Mouse (Mus musculus) hindbrain, embryonic 16.5 days (tissue): Measurements from ENCODE around the gene Svep1. TPM values are rescaled to one million over a fixed set of nuclear protein-coding genes. Genes with fewer than 3 reads are reported as not detected.

Experiments
- ATAC-seq: fragments of 200-750 bp; cut with Nextera tagmentation; 2 replicates; pipeline ENCODE4 v1.8.0; 2017; ENCODE audit warnings: moderate TSS enrichment, moderate library complexity
- H3K27ac ChIP-seq: fragments of 300-500 bp; sonication (generic); 2 replicates; pipeline ENCODE4 v1.5.1; 2014; ENCODE audit warnings: low read depth, mild to moderate bottlenecking, control low read depth, low read length, moderate library complexity
- H3K27me3 ChIP-seq: fragments of 300-500 bp; sonication (generic); replicated peaks from 2 replicates; pipeline ENCODE4 v1.6.1; 2014; ENCODE audit warnings: low read length; ENCODE audit not compliant: control insufficient read depth, insufficient read depth
- H3K36me3 ChIP-seq: fragments of 300-500 bp; sonication (generic); 2 replicates; pipeline ENCODE4 v1.6.1; 2014; ENCODE audit warnings: mild to moderate bottlenecking, low read length, moderate library complexity, mixed read lengths; ENCODE audit not compliant: control insufficient read depth, insufficient read depth
- H3K4me1 ChIP-seq: fragments of 300-500 bp; sonication (generic); 2 replicates; pipeline ENCODE4 v1.6.1; 2014; ENCODE audit warnings: low read depth, low read length; ENCODE audit not compliant: control insufficient read depth, insufficient read depth
- H3K4me2 ChIP-seq: fragments of 300-500 bp; sonication (generic); 2 replicates; pipeline ENCODE4 v1.6.1; 2014; ENCODE audit warnings: mild to moderate bottlenecking, low read length, control low read depth, moderate library complexity
- H3K4me3 ChIP-seq: fragments of 300-500 bp; sonication (generic); 2 replicates; pipeline ENCODE4 v1.5.1; 2014; ENCODE audit warnings: mild to moderate bottlenecking, low read length, control low read depth, moderate library complexity
- H3K9ac ChIP-seq: fragments of 300-500 bp; sonication (generic); 2 replicates; pipeline ENCODE4 v1.6.1; 2014; ENCODE audit warnings: low read depth, mild to moderate bottlenecking, control low read depth, low read length, moderate library complexity
- H3K9me3 ChIP-seq: fragments of 300-500 bp; sonication (generic); 2 replicates; pipeline ENCODE4 v1.6.1; 2014; ENCODE audit warnings: mild to moderate bottlenecking, low read length, moderate library complexity; ENCODE audit not compliant: control insufficient read depth
- WGBS: fragments of 180-500 bp; shearing (Covaris S2); extraction: QIAGEN DNeasy Blood & Tissue Kit; methylation state at CpG from one replicate; pipeline ENCODE4 v1.1.7; 2014; 5-methylcytosine and 5-hydroxymethylcytosine counted together
- polyA plus RNA-seq: library from polyadenylated mRNA; unstranded; fragments of >200 nt; fragmentation: Nextera tagmentation; extraction: Ambion mirVana; gene quantifications from 2 replicates; pipeline ENCODE4 v1.2.1, GENCODE M21; 2015

The Svep1 gene
- polyA plus RNA-seq, 1 experiment from 2014 or later = 1.5 TPM

DNA sequence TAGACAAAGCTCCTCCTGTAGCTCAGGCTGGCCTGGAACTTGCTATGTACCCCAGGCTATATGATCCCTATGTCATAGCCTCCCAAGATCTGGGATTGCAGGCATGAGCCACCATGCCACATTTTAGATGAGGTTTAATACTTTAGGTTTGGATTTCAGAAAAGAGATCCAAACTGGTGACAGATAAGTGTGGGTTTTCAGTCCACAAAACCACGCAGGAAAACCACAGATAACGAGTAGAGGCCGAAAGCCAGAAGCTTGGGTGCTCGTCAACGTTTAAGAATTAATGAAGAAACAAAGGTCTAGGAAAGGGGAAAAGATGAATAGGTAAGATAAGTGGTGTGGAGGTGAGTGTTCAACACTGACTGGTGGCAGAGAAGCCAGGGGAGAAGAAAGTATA is 79.6 kb downstream of the Svep1 start:
- H3K4me2 ChIP-seq = no peak overlapping the region
- no peak overlapping the region for H3K9ac ChIP-seq
- H3K27ac ChIP-seq = no peak overlapping the region
- no peaks in the 10 kb centered on the region for H3K27me3 ChIP-seq
- no peak overlapping the region for H3K4me3 ChIP-seq
- H3K9me3 ChIP-seq = no peaks in the 10 kb centered on the region
- WGBS = 95% methylated on average over 5 of the region's 5 CpGs
- no peaks in the 10 kb centered on the region for H3K36me3 ChIP-seq
- no peak for ATAC-seq
- no peaks in the 10 kb centered on the region for H3K4me1 ChIP-seq

DNA sequence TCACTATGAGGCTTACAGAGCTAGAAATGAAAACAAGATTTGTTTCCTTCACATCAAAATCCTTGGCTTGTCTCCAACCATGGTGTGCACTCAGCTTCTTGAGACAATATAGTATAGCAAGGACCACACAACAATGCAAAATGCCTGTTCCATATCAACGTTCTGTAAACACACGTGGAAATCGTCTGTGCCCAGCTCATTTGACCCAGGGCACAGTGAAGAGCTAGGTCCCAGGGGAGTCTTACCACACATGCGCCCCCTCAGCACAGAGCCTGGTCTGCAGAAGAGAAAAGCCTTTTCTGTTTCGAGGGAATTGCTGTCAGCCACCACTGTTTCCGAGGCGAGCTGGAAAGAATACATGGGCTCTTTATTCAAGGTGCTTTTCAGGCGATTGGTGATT is 91.2 kb downstream of the Svep1 start:
- Histone ChIP-seq H3K9me3 (no peaks in the 10 kb centered on the region), H3K4me2 (peak overlapping the region; percentile 41), H3K27ac (no peak overlapping the region), H3K9ac (peak overlapping the region; percentile 56), H3K4me1 (peaks cover 3% of the 10 kb centered on the region; the same call in 1 of the 2 replicates), H3K27me3 (no peaks in the 10 kb centered on the region), H3K4me3 (no peak overlapping the region), H3K36me3 (no peaks in the 10 kb centered on the region)
- peak; percentile 48; the same call in 1 of the 2 replicates for ATAC-seq
- 38% methylated on average over 8 of the region's 8 CpGs for WGBS

DNA sequence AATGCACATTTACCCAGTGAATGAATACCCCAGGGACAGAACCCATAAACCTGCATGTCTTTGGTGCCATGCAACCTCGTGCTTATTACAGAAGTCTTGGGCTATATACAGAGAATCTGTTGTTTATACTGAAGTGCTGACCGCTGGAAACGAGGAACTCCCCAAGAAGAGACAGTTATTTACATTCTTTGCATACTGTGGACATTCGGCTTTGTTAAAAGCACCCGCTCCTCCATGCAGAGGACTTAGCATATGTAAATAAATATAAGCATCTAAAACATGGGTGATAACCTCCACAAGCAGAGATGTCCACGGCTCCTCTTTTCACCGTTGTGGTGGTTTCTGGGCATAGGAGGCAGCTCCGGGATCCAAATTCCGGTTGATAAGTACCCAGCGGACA is 95.7 kb downstream of the Svep1 start:
- H3K36me3 ChIP-seq = no peaks in the 10 kb centered on the region
- H3K4me3 ChIP-seq = no peak overlapping the region
- H3K9ac ChIP-seq = no peak overlapping the region
- no peak overlapping the region for H3K4me2 ChIP-seq
- no peak for ATAC-seq
- no peaks in the 10 kb centered on the region for H3K27me3 ChIP-seq
- no peaks in the 10 kb centered on the region for H3K9me3 ChIP-seq
- no peak overlapping the region for H3K27ac ChIP-seq
- 88% methylated on average over 10 of the region's 10 CpGs for WGBS
- peaks cover 3% of the 10 kb centered on the region; the same call in 1 of the 2 replicates for H3K4me1 ChIP-seq

DNA sequence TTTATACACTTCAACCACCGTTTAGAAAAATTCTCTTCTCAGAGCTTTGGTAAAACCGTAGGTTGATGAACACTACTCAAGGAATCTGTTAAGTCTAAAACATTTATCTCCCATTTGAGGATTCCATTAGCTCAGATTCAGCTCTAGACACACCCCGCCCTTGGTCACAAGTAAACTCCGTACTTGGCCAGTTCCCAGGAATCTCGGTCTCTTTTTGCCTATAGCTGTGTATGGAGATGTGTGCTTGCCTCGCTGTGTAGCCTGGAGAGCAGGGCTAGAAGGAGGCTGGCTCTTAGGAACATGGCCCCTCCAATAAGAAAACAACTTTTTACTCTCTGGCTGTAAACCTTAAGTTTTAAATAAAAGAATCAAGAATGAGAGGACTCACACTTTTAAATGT is 96.9 kb downstream of the Svep1 start:
- Histone ChIP-seq H3K36me3 (no peaks in the 10 kb centered on the region), H3K4me2 (no peak overlapping the region), H3K27ac (no peak overlapping the region), H3K9me3 (no peaks in the 10 kb centered on the region), H3K4me3 (no peak overlapping the region), H3K27me3 (no peaks in the 10 kb centered on the region), H3K9ac (no peak overlapping the region), H3K4me1 (no peaks in the 10 kb centered on the region)
- 89% methylated on average over 6 of the region's 6 CpGs for WGBS
- no peak for ATAC-seq

DNA sequence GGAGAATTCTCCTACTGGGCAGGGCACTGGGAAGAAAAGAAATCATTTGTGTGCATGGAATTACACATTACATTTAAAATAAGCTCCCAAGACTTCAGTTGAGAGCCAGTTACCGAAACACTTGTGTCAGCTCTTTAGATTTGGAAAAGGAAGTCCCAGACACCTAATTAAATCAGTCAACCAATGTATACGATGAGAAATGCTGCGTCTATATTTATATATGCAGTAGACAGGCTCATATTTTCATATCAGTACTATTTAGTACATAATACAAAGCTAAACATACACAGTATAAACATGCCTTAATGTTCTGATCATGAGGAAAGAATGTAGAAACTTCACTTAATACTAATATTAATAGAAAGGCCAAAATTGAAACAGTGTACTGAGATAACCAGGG is 98.3 kb downstream of the Svep1 start:
- Histone ChIP-seq H3K27me3 (no peaks in the 10 kb centered on the region), H3K4me3 (no peak overlapping the region), H3K4me2 (no peak overlapping the region), H3K9ac (no peak overlapping the region), H3K9me3 (no peaks in the 10 kb centered on the region), H3K27ac (no peak overlapping the region), H3K36me3 (no peaks in the 10 kb centered on the region), H3K4me1 (no peaks in the 10 kb centered on the region)
- no peak for ATAC-seq
- 90% methylated on average over 3 of the region's 3 CpGs for WGBS

DNA sequence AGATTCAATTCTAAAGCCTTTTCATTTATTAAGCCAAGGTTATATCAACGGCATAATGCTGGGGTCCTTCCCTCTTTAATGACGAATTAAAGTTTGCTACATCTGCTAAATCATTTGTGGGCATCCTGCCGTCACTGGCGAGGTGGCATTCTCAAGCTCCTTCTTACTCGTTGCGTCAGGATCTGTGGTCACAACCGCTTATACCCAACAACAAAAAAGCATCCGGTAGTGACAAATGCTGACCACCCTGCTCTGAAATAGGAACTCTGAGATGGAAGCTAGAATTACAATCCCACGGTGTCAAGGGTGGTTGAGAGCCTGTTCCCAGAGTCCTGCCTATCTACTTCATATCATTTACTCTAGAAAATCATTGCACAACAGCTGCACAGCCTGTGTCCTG is 108.9 kb downstream of the Svep1 start:
- Histone ChIP-seq H3K4me3 (no peak overlapping the region), H3K9me3 (no peaks in the 10 kb centered on the region), H3K9ac (no peak overlapping the region), H3K27me3 (no peaks in the 10 kb centered on the region), H3K4me2 (no peak overlapping the region), H3K4me1 (no peaks in the 10 kb centered on the region), H3K27ac (no peak overlapping the region), H3K36me3 (no peaks in the 10 kb centered on the region)
- 83% methylated on average over 9 of the region's 9 CpGs for WGBS
- ATAC-seq = no peak

DNA sequence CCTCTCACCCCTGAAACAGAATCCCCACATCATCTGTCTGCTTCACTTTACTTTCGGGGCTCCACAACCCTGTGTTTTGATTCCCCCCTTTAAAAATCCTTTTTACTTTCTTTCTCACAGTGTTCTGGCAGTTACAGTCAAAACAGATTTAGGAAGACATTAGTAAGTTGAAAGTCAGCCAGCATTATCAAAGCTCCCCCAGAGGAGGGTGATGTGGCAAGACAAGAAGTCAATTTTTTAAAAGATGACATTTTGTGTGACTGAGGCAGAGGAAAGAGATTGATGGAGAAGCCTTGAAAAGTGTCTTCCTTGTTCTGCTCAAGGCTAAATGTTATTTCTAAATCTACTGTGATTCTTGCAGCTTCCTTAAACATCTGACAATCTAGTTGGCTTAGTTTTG is 119.9 kb downstream of the Svep1 start:
- Histone ChIP-seq H3K9me3 (no peaks in the 10 kb centered on the region), H3K4me1 (no peaks in the 10 kb centered on the region), H3K4me2 (no peak overlapping the region), H3K4me3 (no peak overlapping the region), H3K27me3 (no peaks in the 10 kb centered on the region), H3K27ac (no peak overlapping the region), H3K9ac (no peak overlapping the region), H3K36me3 (no peaks in the 10 kb centered on the region)
- WGBS = 72% methylated on average over 1 of the region's 1 CpGs
- no peak for ATAC-seq

DNA sequence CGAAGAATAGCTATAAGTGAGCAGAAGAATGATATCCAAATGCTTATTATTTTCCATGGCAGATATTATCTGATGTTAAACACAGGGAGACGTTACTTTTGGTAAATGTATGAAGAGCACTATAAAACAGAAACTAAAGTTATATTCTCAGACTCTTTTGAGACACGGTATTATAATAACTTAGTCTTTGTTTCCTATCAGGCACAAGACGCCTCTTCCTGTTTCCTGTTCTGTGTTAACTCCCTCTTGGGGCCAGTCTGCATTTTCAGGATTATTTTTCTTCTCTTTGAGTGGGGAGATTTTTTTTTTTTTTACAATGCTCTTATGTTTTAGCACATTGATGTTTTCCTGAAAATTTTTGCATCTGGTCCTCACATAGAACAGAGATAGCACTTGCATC is 120.5 kb downstream of the Svep1 start:
- 81% methylated on average over 4 of the region's 4 CpGs for WGBS

DNA sequence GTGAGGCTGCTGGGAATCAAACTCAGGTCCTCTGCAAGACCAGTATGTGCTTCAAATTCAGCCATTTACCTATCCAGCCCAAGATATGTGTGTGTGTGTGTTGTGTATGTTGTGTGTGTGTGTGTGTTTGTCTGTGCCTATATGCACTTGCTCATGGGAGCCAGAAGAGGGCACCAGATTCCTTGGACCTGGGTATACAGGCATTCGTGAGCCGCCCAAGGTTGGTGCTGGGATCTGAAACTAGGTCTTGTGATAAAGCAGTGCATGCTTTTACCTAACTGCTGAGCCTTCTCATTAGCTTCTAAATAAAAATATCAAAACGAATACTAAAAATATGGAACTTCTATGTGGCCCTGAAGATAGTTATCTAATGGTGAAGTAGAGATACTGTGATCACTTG is 121.3 kb downstream of the Svep1 start:
- 89% methylated on average over 3 of the region's 3 CpGs for WGBS
- H3K4me1 ChIP-seq = no peaks in the 10 kb centered on the region
- no peaks in the 10 kb centered on the region for H3K27me3 ChIP-seq
- no peak overlapping the region for H3K4me3 ChIP-seq
- H3K9ac ChIP-seq = no peak overlapping the region
- no peak overlapping the region for H3K4me2 ChIP-seq
- H3K9me3 ChIP-seq = no peaks in the 10 kb centered on the region
- H3K27ac ChIP-seq = no peak overlapping the region
- no peaks in the 10 kb centered on the region for H3K36me3 ChIP-seq
- no peak for ATAC-seq

More for the DNA sequence above, 120.5 kb downstream of the Svep1 start:
- Histone ChIP-seq H3K4me1 (no peaks in the 10 kb centered on the region), H3K9me3 (no peaks in the 10 kb centered on the region), H3K27ac (no peak overlapping the region), H3K9ac (no peak overlapping the region), H3K4me2 (no peak overlapping the region), H3K4me3 (no peak overlapping the region), H3K36me3 (no peaks in the 10 kb centered on the region), H3K27me3 (no peaks in the 10 kb centered on the region)
- ATAC-seq = no peak

DNA sequence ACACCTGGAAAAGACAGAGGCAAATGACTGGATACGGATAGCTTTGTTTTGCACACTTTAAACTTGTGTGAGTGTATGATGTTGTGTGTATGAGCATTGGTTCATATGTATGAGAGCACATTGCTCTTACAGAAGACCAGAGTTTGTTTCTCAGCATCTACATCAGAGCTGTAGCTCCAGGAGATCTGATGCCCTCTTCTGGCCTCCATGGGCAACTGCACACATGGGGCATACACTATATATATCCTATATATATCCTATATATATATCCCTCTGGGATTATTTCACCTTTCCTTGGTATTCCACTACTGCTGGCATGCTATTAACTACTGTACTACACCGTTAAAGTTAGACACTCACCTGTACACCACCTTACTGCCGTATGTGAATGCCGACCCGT is 122.5 kb downstream of the Svep1 start:
- H3K9me3 ChIP-seq = no peaks in the 10 kb centered on the region
- ATAC-seq = no peak
- H3K4me1 ChIP-seq = 0 out of 2 replicates have a peak, but pooled peaks cover 3% of the 10 kb centered on the region
- no peak overlapping the region for H3K4me2 ChIP-seq
- H3K27ac ChIP-seq = no peak overlapping the region
- 96% methylated on average over 5 of the region's 5 CpGs for WGBS
- no peaks in the 10 kb centered on the region for H3K27me3 ChIP-seq
- H3K36me3 ChIP-seq = no peaks in the 10 kb centered on the region
- H3K4me3 ChIP-seq = no peak overlapping the region
- H3K9ac ChIP-seq = no peak overlapping the region
